Mouse (Mus musculus) MEL (cell line): ENCODE measurements around the gene Piezo1. TPM values are rescaled to one million over a fixed set of nuclear protein-coding genes. Genes with fewer than 3 reads are reported as not detected.

ENCODE experiments used
- DNase-seq: peaks from one replicate; pipeline ENCODE4 v3.0.0; 2011; ENCODE audit warnings: low read depth, low spot score
- H3K27ac ChIP-seq: 2 replicates; pipeline ENCODE4 v1.5.1; 2012; ENCODE audit warnings: low read depth, mild to moderate bottlenecking, control low read depth, low read length, moderate library complexity; ENCODE audit not compliant: control insufficient read depth
- H3K27me3 ChIP-seq, 2 experiments: fragments of 150-350 bp in 1 of 2; sonication (generic) in 1 of 2; 2 replicates each; pipeline ENCODE4 v1.6.1; 2012; ENCODE audit warnings: low read length in 2 of 2, mild to moderate bottlenecking in 2 of 2, improper control_type of control experiment in 1 of 2, moderate library complexity in 1 of 2; ENCODE audit not compliant: insufficient read depth in 2 of 2, control insufficient read depth in 1 of 2
- H3K36me3 ChIP-seq, 2 experiments: 2 replicates each; pipeline ENCODE4 v1.6.1; 2012 to 2014; ENCODE audit warnings: low read length in 2 of 2, improper control_type of control experiment in 1 of 2, inconsistent platforms in 1 of 2, mild to moderate bottlenecking in 1 of 2; ENCODE audit not compliant: insufficient read depth in 2 of 2, control insufficient read depth in 1 of 2
- H3K4me1 ChIP-seq, 2 experiments: fragments of 150-350 bp in 1 of 2; sonication (generic) in 1 of 2; 2 replicates each; pipeline ENCODE4 v1.6.1; 2012; ENCODE audit warnings: low read length in 2 of 2, improper control_type of control experiment in 1 of 2, mild to moderate bottlenecking in 1 of 2; ENCODE audit not compliant: insufficient read depth in 2 of 2, control insufficient read depth in 1 of 2
- H3K4me3 ChIP-seq, 2 experiments: fragments of 150-350 bp in 1 of 2; sonication (generic) in 1 of 2; 2 replicates each; pipeline ENCODE4 v1.5.1; 2012; ENCODE audit warnings: low read depth in 2 of 2, low read length in 2 of 2, mild to moderate bottlenecking in 2 of 2, moderate library complexity in 2 of 2, control low read depth in 1 of 2, improper control_type of control experiment in 1 of 2; ENCODE audit not compliant: control insufficient read depth in 1 of 2, insufficient read depth in 1 of 2
- H3K79me2 ChIP-seq: 2 replicates; pipeline ENCODE4 v1.6.1; 2012; ENCODE audit warnings: mild to moderate bottlenecking, low read length, moderate library complexity; ENCODE audit not compliant: control insufficient read depth, poor library complexity, insufficient read depth
- H3K9ac ChIP-seq: 2 replicates; pipeline ENCODE4 v1.6.1; 2012; ENCODE audit warnings: low read depth, mild to moderate bottlenecking, control low read depth, low read length, moderate library complexity; ENCODE audit not compliant: control insufficient read depth, poor library complexity, severe bottlenecking
- H3K9me3 ChIP-seq: fragments of 150-350 bp; sonication (generic); replicated peaks from 2 replicates; pipeline ENCODE4 v1.6.1; 2012; ENCODE audit warnings: mild to moderate bottlenecking, low read length, improper control_type of control experiment, moderate library complexity; ENCODE audit not compliant: insufficient read depth
- CHD2 ChIP-seq: IDR thresholded peaks from 2 replicates; pipeline ENCODE4 v1.6.1; 2011; ENCODE audit warnings: low read length, improper control_type of control experiment
- CTCF ChIP-seq, 3 experiments: IDR thresholded peaks in 2 of 3; conservative IDR thresholded peaks in 1 of 3; 2 replicates each; pipeline ENCODE4 v1.5.1; 2011 to 2012; ENCODE audit warnings: low read length in 3 of 3, low read depth in 2 of 3, mild to moderate bottlenecking in 2 of 3, improper control_type of control experiment in 1 of 3, inconsistent platforms in 1 of 3, mixed read lengths in 1 of 3, moderate library complexity in 1 of 3; ENCODE audit not compliant: control insufficient read depth in 1 of 3, insufficient read depth in 1 of 3, poor library complexity in 1 of 3, severe bottlenecking in 1 of 3
- EP300 ChIP-seq, 2 experiments: IDR thresholded peaks; 2 replicates each; pipeline ENCODE4 v1.6.1; 2011; ENCODE audit warnings: improper control_type of control experiment in 2 of 2, low read length in 2 of 2, low read depth in 1 of 2, mild to moderate bottlenecking in 1 of 2
- GATA1 ChIP-seq: IDR thresholded peaks from 2 replicates; pipeline ENCODE4 v1.6.1; 2011; ENCODE audit warnings: low read depth, low read length, improper control_type of control experiment
- JUND ChIP-seq: IDR thresholded peaks from 2 replicates; pipeline ENCODE4 v1.6.1; 2011; ENCODE audit warnings: low read depth, mild to moderate bottlenecking, improper control_type of control experiment, low read length
- MXI1 ChIP-seq: IDR thresholded peaks from 2 replicates; pipeline ENCODE4 v1.6.1; 2011; ENCODE audit warnings: mild to moderate bottlenecking, low read depth, low read length, improper control_type of control experiment
- MYC ChIP-seq: IDR thresholded peaks from 2 replicates; pipeline ENCODE4 v1.6.1; 2011; ENCODE audit warnings: low read depth, mild to moderate bottlenecking, low read length, improper control_type of control experiment, moderate library complexity
- NELFE ChIP-seq: IDR thresholded peaks from 2 replicates; pipeline ENCODE4 v1.6.1; 2011; ENCODE audit warnings: low read depth, low read length, improper control_type of control experiment
- POLR2A ChIP-seq, 2 experiments: IDR thresholded peaks; 2 replicates each; pipeline ENCODE4 v1.6.1; 2011 to 2012; ENCODE audit warnings: low read length in 2 of 2, mild to moderate bottlenecking in 2 of 2, control low read depth in 1 of 2, improper control_type of control experiment in 1 of 2, low read depth in 1 of 2, moderate library complexity in 1 of 2; ENCODE audit not compliant: control insufficient read depth in 1 of 2, insufficient read depth in 1 of 2, poor library complexity in 1 of 2
- POLR2AphosphoS2 ChIP-seq: IDR thresholded peaks from 2 replicates; pipeline ENCODE4 v1.6.1; 2011; ENCODE audit warnings: low read length, improper control_type of control experiment
- RAD21 ChIP-seq: IDR thresholded peaks from 2 replicates; pipeline ENCODE4 v1.6.1; 2011; ENCODE audit warnings: mild to moderate bottlenecking, low read depth, low read length, improper control_type of control experiment
- SIN3A ChIP-seq: IDR thresholded peaks from 2 replicates; pipeline ENCODE4 v1.6.1; 2012; ENCODE audit warnings: low read length, improper control_type of control experiment, inconsistent platforms
- TBP ChIP-seq: IDR thresholded peaks from 2 replicates; pipeline ENCODE4 v1.8.0; 2011; ENCODE audit warnings: low read depth, low read length, improper control_type of control experiment
- TCF12 ChIP-seq: IDR thresholded peaks from 2 replicates; pipeline ENCODE4 v1.6.1; 2014; ENCODE audit warnings: low read depth, mild to moderate bottlenecking, inconsistent platforms, low read length, improper control_type of control experiment, moderate library complexity
- UBTF ChIP-seq: IDR thresholded peaks from 2 replicates; pipeline ENCODE4 v1.6.1; 2012; ENCODE audit warnings: low read depth, mild to moderate bottlenecking, inconsistent platforms, low read length, improper control_type of control experiment, moderate library complexity, borderline replicate concordance; ENCODE audit not compliant: insufficient read depth
- ZC3H11A ChIP-seq: IDR thresholded peaks from 2 replicates; pipeline ENCODE4 v1.6.1; 2012; ENCODE audit warnings: low read depth, mild to moderate bottlenecking, inconsistent platforms, low read length, improper control_type of control experiment
- polyA plus RNA-seq, 2 experiments: library from polyadenylated mRNA; stranded (reverse) in 1 of 2; unstranded in 1 of 2; fragments of >175 nt in 1 of 2; fragments of >200 nt in 1 of 2; gene quantifications; 2 replicates each; pipeline versions ENCODE4 v1.2.1 to v1.2.4; 2012; ENCODE audit warnings: low replicate concordance in 2 of 2, low read depth in 1 of 2; ENCODE audit not compliant: insufficient read length in 2 of 2, insufficient read depth in 1 of 2, missing spikeins in 1 of 2
- total RNA-seq: library from RNA; depleted of rRNA; stranded (reverse); fragments of 300-350 nt; gene quantifications from 2 replicates; pipeline ENCODE4 v1.2.3, GENCODE M21; 2012

Piezo1 gene
- total and polyA plus RNA-seq, 3 experiments: 35.1 to 223 (median 144) TPM

GRCm38 (mm10) chr8:122470691-122471090, 80.4 kb downstream of the Piezo1 start:
- TF ChIP-seq EP300 (IDR thresholded peaks at IDR 0.05; ENCODE audit: low read depth in 1 of 2, low read length in 2 of 2) (no peak), CHD2 (no peak), UBTF (no peak), TBP (no peak), POLR2A (IDR thresholded peaks at IDR 0.05; ENCODE audit: control insufficient read depth in 1 of 2, insufficient read depth in 1 of 2, low read depth in 1 of 2, low read length in 2 of 2, poor library complexity in 1 of 2) (no peak), TCF12 (no peak)
- H3K36me3 ChIP-seq: peaks cover 0 to 13% of the 10 kb centered on the region in 2 experiments; a peak in 3 of 4 replicates
- peaks cover 6 to 19% of the 10 kb centered on the region in 2 experiments for H3K4me1 ChIP-seq
- DNase-seq: peak; percentile 10
- no peak overlapping the region for H3K27ac ChIP-seq
- H3K9me3 ChIP-seq: no peaks in the 10 kb centered on the region
- no peak overlapping the region for H3K9ac ChIP-seq
- H3K4me3 ChIP-seq: no peak overlapping the region
- no peaks in the 10 kb centered on the region for H3K27me3 ChIP-seq
- peaks cover 10% of the 10 kb centered on the region for H3K79me2 ChIP-seq

- DNase-seq: no peak
- TF ChIP-seq ZC3H11A: no peak
- no peak for TF ChIP-seq JUND
- no peak for TF ChIP-seq MXI1
- TF ChIP-seq SIN3A: no peak
- no peak for TF ChIP-seq POLR2AphosphoS2
- Histone ChIP-seq H3K27me3 (no peaks in the 10 kb centered on the region), H3K4me3 (no peak overlapping the region), H3K9ac (no peak overlapping the region), H3K36me3 (peaks cover 0 to 13% of the 10 kb centered on the region in 2 experiments; a peak in 3 of 4 replicates), H3K27ac (no peak overlapping the region), H3K4me1 (peaks cover 6 to 22% of the 10 kb centered on the region in 2 experiments), H3K79me2 (peaks cover 3% of the 10 kb centered on the region; the same call in 1 of the 2 replicates), H3K9me3 (no peaks in the 10 kb centered on the region)
Measured at GRCm38 (mm10) chr8:122469965-122470364, 81.2 kb downstream of the Piezo1 start.

- Histone ChIP-seq H3K4me1 (peaks cover 4 to 21% of the 10 kb centered on the region in 2 experiments), H3K79me2 (no peaks in the 10 kb centered on the region; the same call in 1 of the 2 replicates), H3K27me3 (no peaks in the 10 kb centered on the region), H3K36me3 (peaks cover 0 to 12% of the 10 kb centered on the region in 2 experiments; a peak in 3 of 4 replicates), H3K9ac (no peak overlapping the region), H3K4me3 (no peak overlapping the region), H3K27ac (no peak overlapping the region), H3K9me3 (no peaks in the 10 kb centered on the region)
- TF ChIP-seq ZC3H11A (no peak), GATA1 (no peak), CTCF (IDR thresholded peaks at IDR 0.05 in 2 of 3, conservative IDR thresholded peaks at IDR 0.05 in 1 of 3; ENCODE audit: control insufficient read depth in 1 of 3, insufficient read depth in 1 of 3, low read depth in 2 of 3, low read length in 3 of 3, poor library complexity in 1 of 3, severe bottlenecking in 1 of 3) (no peak), MYC (no peak), POLR2A (IDR thresholded peaks at IDR 0.05; ENCODE audit: control insufficient read depth in 1 of 2, insufficient read depth in 1 of 2, low read depth in 1 of 2, low read length in 2 of 2, poor library complexity in 1 of 2) (no peak), RAD21 (no peak), NELFE (no peak)
- DNase-seq: no peak
Measured at GRCm38 (mm10) chr8:122469407-122469806, 81.7 kb downstream of the Piezo1 start.
